Mouse (Mus musculus) kidney, adult 2 months (tissue): ENCODE measurements around the gene Stt3b. TPM values are rescaled to one million over a fixed set of nuclear protein-coding genes. Genes with fewer than 3 reads are reported as not detected.
A peak's percentile ranks its signal among the peaks of the same experiment; 100 is the strongest.

Experiments
- DNase-seq: peaks from one replicate; pipeline ENCODE4 v3.0.0; 2021
- H3K27ac ChIP-seq: fragments of 200-500 bp; 2 replicates; pipeline ENCODE4 v1.5.1; 2012; ENCODE audit warnings: low read depth, low read length, control low read depth, inconsistent platforms; ENCODE audit not compliant: insufficient read depth
- H3K27me3 ChIP-seq: fragments of 200-500 bp; replicated peaks from 2 replicates; pipeline ENCODE4 v1.6.1; 2012; ENCODE audit warnings: mild to moderate bottlenecking, moderate library complexity, low read length, inconsistent platforms; ENCODE audit not compliant: control insufficient read depth, insufficient read depth
- H3K36me3 ChIP-seq: fragments of 200-500 bp; 2 replicates; pipeline ENCODE4 v1.6.1; 2012; ENCODE audit warnings: mild to moderate bottlenecking, moderate library complexity, low read length, inconsistent platforms; ENCODE audit not compliant: control insufficient read depth, insufficient read depth
- H3K4me1 ChIP-seq: fragments of 200-500 bp; 2 replicates; pipeline ENCODE4 v1.6.1; 2011; ENCODE audit warnings: low read length; ENCODE audit not compliant: control insufficient read depth, insufficient read depth
- H3K4me3 ChIP-seq: fragments of 200-500 bp; 2 replicates; pipeline ENCODE4 v1.5.1; 2011; ENCODE audit warnings: mild to moderate bottlenecking, low read depth, low read length, control low read depth; ENCODE audit not compliant: insufficient read depth
- CTCF ChIP-seq: fragments of 200-500 bp; conservative IDR thresholded peaks from 2 replicates; pipeline ENCODE4 v1.5.1; 2011; ENCODE audit warnings: low read depth, mild to moderate bottlenecking, control low read depth, low read length, moderate library complexity, mixed read lengths; ENCODE audit not compliant: insufficient read depth, insufficient read length
- POLR2A ChIP-seq: fragments of 200-500 bp; IDR thresholded peaks from one replicate; pipeline ENCODE4 v1.6.1; 2011; ENCODE audit warnings: low read depth, low read length, control low read depth
- WGBS: fragments of 180-500 bp; shearing (Covaris S2); methylation state at CpG from one replicate; pipeline ENCODE4 v1.1.7; 2018; 5-methylcytosine and 5-hydroxymethylcytosine counted together
- polyA plus RNA-seq: library from polyadenylated mRNA; depleted of rRNA; stranded (reverse); fragments of >200 nt; gene quantifications from 2 replicates; pipeline ENCODE4 v1.2.3, GENCODE M21; 2012

Gene Stt3b
- polyA plus RNA-seq, 1 experiment, result 45.9 TPM

- TF ChIP-seq CTCF, result no peak
- TF ChIP-seq POLR2A, result no peak
- Histone ChIP-seq H3K27ac (no peak overlapping the region), H3K4me3 (no peak overlapping the region), H3K27me3 (no peaks in the 10 kb centered on the region), H3K36me3 (no peaks in the 10 kb centered on the region), H3K4me1 (no peaks in the 10 kb centered on the region)
- 95% methylated on average over 4 of the region's 4 CpGs for WGBS
- no peak for DNase-seq
These were observed 81.1 kb downstream of the Stt3b start for GRCm38 (mm10) chr9:115229145-115229544.

GRCm38 (mm10) chr9:115224744-115225354 is 85.4 kb downstream of the Stt3b start:
- WGBS, result 83% methylated on average over 7 of the region's 7 CpGs
- no peak for DNase-seq
- Histone ChIP-seq H3K27me3 (no peaks in the 10 kb centered on the region), H3K36me3 (no peaks in the 10 kb centered on the region), H3K27ac (no peak overlapping the region), H3K4me1 (no peaks in the 10 kb centered on the region), H3K4me3 (no peak overlapping the region)
- TF ChIP-seq CTCF (no peak), POLR2A (no peak)

GRCm38 (mm10) chr9:115221265-115221664 is 89.0 kb downstream of the Stt3b start:
- Histone ChIP-seq H3K27ac (no peak overlapping the region), H3K27me3 (no peaks in the 10 kb centered on the region), H3K36me3 (no peaks in the 10 kb centered on the region), H3K4me1 (no peaks in the 10 kb centered on the region), H3K4me3 (no peak overlapping the region)
- TF ChIP-seq CTCF, result no peak
- no peak for TF ChIP-seq POLR2A
- DNase-seq, result no peak
- 93% methylated on average over 7 of the region's 7 CpGs for WGBS

- WGBS, result 75% methylated on average over 7 of the region's 7 CpGs
These were observed 89.8 kb downstream of the Stt3b start for GRCm38 (mm10) chr9:115220466-115220865.

GRCm38 (mm10) chr9:115217984-115218383 is 92.2 kb downstream of the Stt3b start:
- no peak for DNase-seq
- H3K36me3 ChIP-seq, result no peaks in the 10 kb centered on the region
- no peaks in the 10 kb centered on the region for H3K27me3 ChIP-seq
- no peaks in the 10 kb centered on the region for H3K4me1 ChIP-seq
- no peak for TF ChIP-seq POLR2A
- TF ChIP-seq CTCF, result no peak
- no peak overlapping the region for H3K27ac ChIP-seq
- H3K4me3 ChIP-seq, result no peak overlapping the region
- whole genome bisulfite sequencing, result 59% methylated on average over 9 of the region's 9 CpGs

More at GRCm38 (mm10) chr9:115220466-115220865, 89.8 kb downstream of the Stt3b start:
- no peak for DNase-seq
- TF ChIP-seq POLR2A (no peak), CTCF (no peak)
- no peaks in the 10 kb centered on the region for H3K36me3 ChIP-seq
- no peaks in the 10 kb centered on the region for H3K4me1 ChIP-seq
- no peaks in the 10 kb centered on the region for H3K27me3 ChIP-seq
- no peak overlapping the region for H3K4me3 ChIP-seq
- H3K27ac ChIP-seq, result no peak overlapping the region

- 52% methylated on average over 21 of the region's 21 CpGs for WGBS
- Histone ChIP-seq H3K4me1 (no peaks in the 10 kb centered on the region), H3K36me3 (no peaks in the 10 kb centered on the region), H3K27ac (no peak overlapping the region), H3K27me3 (no peaks in the 10 kb centered on the region), H3K4me3 (no peak overlapping the region)
- TF ChIP-seq CTCF (no peak), POLR2A (no peak)
- DNase-seq, result peak; percentile 30
These were observed 94.2 kb downstream of the Stt3b start for GRCm38 (mm10) chr9:115215830-115216701.
